Mouse (Mus musculus) lung, postnatal 0 days (tissue): Measurements from ENCODE around the gene Nrf1. TPM values are rescaled to one million over a fixed set of nuclear protein-coding genes. Genes with fewer than 3 reads are reported as not detected.

ENCODE experiments used
- ATAC-seq: fragments of 200-750 bp; cut with Nextera tagmentation; 2 replicates; pipeline ENCODE4 v1.8.0; 2017; ENCODE audit warnings: moderate library complexity
- DNase-seq: peaks from one replicate; pipeline ENCODE4 v3.0.0-alpha.2; 2016; ENCODE audit warnings: low spot score
- H3K27ac ChIP-seq: fragments of 300-500 bp; sonication (generic); 2 replicates; pipeline ENCODE4 v1.5.1; 2014; ENCODE audit warnings: antibody characterized with exemption, mild to moderate bottlenecking, low read length, mixed read lengths
- H3K27me3 ChIP-seq: fragments of 300-500 bp; sonication (generic); replicated peaks from 2 replicates; pipeline ENCODE4 v1.6.1; 2014; ENCODE audit warnings: low read length, mixed read lengths; ENCODE audit not compliant: insufficient read depth
- H3K36me3 ChIP-seq: fragments of 300-500 bp; sonication (generic); 2 replicates; pipeline ENCODE4 v1.6.1; 2014; ENCODE audit warnings: low read length, mixed read lengths; ENCODE audit not compliant: insufficient read depth
- H3K4me1 ChIP-seq: fragments of 300-500 bp; sonication (generic); 2 replicates; pipeline ENCODE4 v1.6.1; 2014; ENCODE audit warnings: antibody characterized with exemption, low read depth, low read length, mixed read lengths; ENCODE audit not compliant: insufficient read depth
- H3K4me2 ChIP-seq: fragments of 300-500 bp; sonication (generic); replicated peaks from 2 replicates; pipeline ENCODE4 v1.6.1; 2014; ENCODE audit warnings: low read depth, mild to moderate bottlenecking, low read length, moderate library complexity, mixed read lengths
- H3K4me3 ChIP-seq: fragments of 300-500 bp; sonication (generic); 2 replicates; pipeline ENCODE4 v1.5.1; 2014; ENCODE audit warnings: low read depth, low read length
- H3K9ac ChIP-seq: fragments of 300-500 bp; sonication (generic); replicated peaks from 2 replicates; pipeline ENCODE4 v1.6.1; 2014; ENCODE audit warnings: low read depth, mild to moderate bottlenecking
- H3K9me3 ChIP-seq: fragments of 300-500 bp; sonication (generic); 2 replicates; pipeline ENCODE4 v1.6.1; 2016; ENCODE audit warnings: low read length, mixed read lengths
- CTCF ChIP-seq: IDR thresholded peaks from 2 replicates; pipeline ENCODE4 v1.5.1; 2016; ENCODE audit warnings: antibody characterized with exemption, mild to moderate bottlenecking
- EP300 ChIP-seq: IDR thresholded peaks from 2 replicates; pipeline ENCODE4 v1.6.1; 2016; ENCODE audit warnings: antibody characterized with exemption, mild to moderate bottlenecking, control low read depth
- WGBS: fragments of 180-500 bp; shearing (Covaris S2); extraction: QIAGEN DNeasy Blood & Tissue Kit; methylation state at CpG from one replicate; pipeline ENCODE4 v1.1.7; 2014; 5-methylcytosine and 5-hydroxymethylcytosine counted together
- microRNA counts: library from miRNA; unstranded; fragments of <30 nt; microRNA quantifications from one replicate; lab custom pipeline; 2015
- microRNA-seq: library from miRNA; unstranded; fragments of <30 nt; microRNA quantifications from one replicate; pipeline ENCODE4, GENCODE M21; 2016
- polyA plus RNA-seq: library from polyadenylated mRNA; unstranded; fragments of >200 nt; fragmentation: Nextera tagmentation; extraction: Ambion mirVana; gene quantifications from 2 replicates; pipeline ENCODE4 v1.2.1, GENCODE M21; 2015

The Nrf1 gene
- polyA plus RNA-seq, 1 experiment from 2014 or later: 22.7 TPM

GRCm38 (mm10) chr6:30195656-30196055 is 147.9 kb downstream of the Nrf1 start:
- DNase-seq (no peak), ATAC-seq (no peak)
- 71% methylated on average over 11 of the region's 11 CpGs for WGBS

GRCm38 (mm10) chr6:30196143-30196542 is 148.4 kb downstream of the Nrf1 start:
- Histone ChIP-seq H3K9ac (no peak overlapping the region), H3K9me3 (no peaks in the 10 kb centered on the region), H3K27me3 (no peaks in the 10 kb centered on the region), H3K27ac (no peak overlapping the region), H3K4me1 (no peaks in the 10 kb centered on the region), H3K36me3 (no peaks in the 10 kb centered on the region), H3K4me2 (no peak overlapping the region), H3K4me3 (no peak overlapping the region)
- TF ChIP-seq EP300: no peak
- no peak for TF ChIP-seq CTCF
- ATAC-seq: no peak
- DNase-seq: no peak
- WGBS: 78% methylated on average over 8 of the region's 8 CpGs

More at GRCm38 (mm10) chr6:30195656-30196055, 147.9 kb downstream of the Nrf1 start:
- no peaks in the 10 kb centered on the region for H3K4me1 ChIP-seq
- no peak overlapping the region for H3K4me2 ChIP-seq
- H3K9me3 ChIP-seq: no peaks in the 10 kb centered on the region
- no peaks in the 10 kb centered on the region for H3K36me3 ChIP-seq
- TF ChIP-seq EP300 (no peak), CTCF (no peak)
- no peaks in the 10 kb centered on the region for H3K27me3 ChIP-seq
- H3K27ac ChIP-seq: no peak overlapping the region
- H3K9ac ChIP-seq: no peak overlapping the region
- H3K4me3 ChIP-seq: no peak overlapping the region

MicroRNAs within 50 kb of the gene (microRNA counts, 519-probe panel; counts per million panel counts)
- microRNA mmu-miR-182 (lab: Ali Mortazavi, UCI) (2,180 counts per million, percentile 6 among the panel's probes with 10 or more counts), microRNA mmu-miR-183 (lab: Ali Mortazavi, UCI) (4,542 counts per million, percentile 50 among the panel's probes with 10 or more counts), microRNA mmu-miR-96 (lab: Ali Mortazavi, UCI) (5,416 counts per million, percentile 68 among the panel's probes with 10 or more counts)

Small RNAs within 50 kb of the gene (microRNA-seq; reads per million reads assigned to microRNA genes)
- gene Mir182 (3,028 reads per million, percentile 87 among the genes with 10 or more reads in this experiment), gene Mir183 (1,399 reads per million, percentile 78 among the genes with 10 or more reads in this experiment), gene Mir96 (913 reads per million, percentile 73 among the genes with 10 or more reads in this experiment)

Other genes with a start within 250 kb of the Nrf1 start
- 0.47 and 0.60 TPM in 2 replicates for gene Strip2, start 131.0 kb upstream of the Nrf1 start, polyA plus RNA-seq